Mouse (Mus musculus) urinary bladder, postnatal 10 days (tissue): Measurements from ENCODE around the gene Igfbpl1.
A peak's percentile ranks its signal among the peaks of the same experiment; 100 is the strongest.

ENCODE experiments used
- DNase-seq: peaks from one replicate; pipeline ENCODE4 v3.0.0; 2022; ENCODE audit warnings: low spot score

Gene Igfbpl1

GRCm38 (mm10) chr4:45822781-45823575 is 3.7 kb downstream of the Igfbpl1 start:
- DNase-seq: no peak

- no peak for DNase-seq
Observed at GRCm38 (mm10) chr4:45821995-45822394, 4.7 kb downstream of the Igfbpl1 start.

GRCm38 (mm10) chr4:45820074-45820830 is 6.5 kb downstream of the Igfbpl1 start:
- no peak for DNase-seq

GRCm38 (mm10) chr4:45819208-45819931 is 7.4 kb downstream of the Igfbpl1 start:
- no peak for DNase-seq

- no peak for DNase-seq
Observed at GRCm38 (mm10) chr4:45818814-45819207, 7.9 kb downstream of the Igfbpl1 start.

GRCm38 (mm10) chr4:45815542-45815941 is 11.2 kb downstream of the Igfbpl1 start:
- no peak for DNase-seq

- no peak for DNase-seq
Observed at GRCm38 (mm10) chr4:45811250-45811649, 15.5 kb downstream of the Igfbpl1 start.

- no peak for DNase-seq
Observed at GRCm38 (mm10) chr4:45808034-45808433, 18.7 kb downstream of the Igfbpl1 start.

GRCm38 (mm10) chr4:45802900-45803299 is 23.8 kb downstream of the Igfbpl1 start:
- no peak for DNase-seq

GRCm38 (mm10) chr4:45799956-45800537 is 26.7 kb downstream of the Igfbpl1 start:
- DNase-seq: no peak

- peak; percentile 36 for DNase-seq
Observed at GRCm38 (mm10) chr4:45798964-45799363, 27.8 kb downstream of the Igfbpl1 start, which contains the start of gene Aldh1b1. TSS of gene Aldh1b1 (plus strand) at chr4:45799022.

GRCm38 (mm10) chr4:45796760-45797159 is 30.0 kb downstream of the Igfbpl1 start:
- DNase-seq: no peak

- DNase-seq: no peak
Observed at GRCm38 (mm10) chr4:45795191-45795811, 31.4 kb downstream of the Igfbpl1 start.

GRCm38 (mm10) chr4:45790018-45790417 is 36.7 kb downstream of the Igfbpl1 start:
- DNase-seq: no peak

- no peak for DNase-seq
Observed at GRCm38 (mm10) chr4:45789263-45789958, 37.3 kb downstream of the Igfbpl1 start.

- DNase-seq: no peak
Observed at GRCm38 (mm10) chr4:45788446-45789081, 38.2 kb downstream of the Igfbpl1 start.

GRCm38 (mm10) chr4:45786674-45787073 is 40.0 kb downstream of the Igfbpl1 start:
- DNase-seq: no peak

- DNase-seq: no peak
Observed at GRCm38 (mm10) chr4:45785959-45786358, 40.8 kb downstream of the Igfbpl1 start.

- DNase-seq: no peak
Observed at GRCm38 (mm10) chr4:45783671-45784070, 43.1 kb downstream of the Igfbpl1 start.

- DNase-seq: no peak
Observed at GRCm38 (mm10) chr4:45771619-45772018, 55.1 kb downstream of the Igfbpl1 start.

GRCm38 (mm10) chr4:45771173-45771572 is 55.5 kb downstream of the Igfbpl1 start:
- DNase-seq: no peak
